Mouse (Mus musculus): ENCODE data around the gene Mtmr4. TPM values are rescaled to one million over a fixed set of nuclear protein-coding genes. Genes with fewer than 3 reads are reported as not detected.
A peak's percentile ranks its signal among the peaks of the same experiment; 100 is the strongest.

The Mtmr4 gene
- polyA plus RNA-seq, 1 experiment from 2014 or later = 26.1 TPM

GRCm38 (mm10) chr11:87570743-87571142, 21.2 kb upstream of the Mtmr4 start:
- ATAC-seq = no peak
- H3K27ac ChIP-seq (ENCODE audit: low read length) = no peak overlapping the region
- 0 out of 2 replicates have a peak, but pooled peaks cover 4% of the 10 kb centered on the region for H3K4me1 ChIP-seq (ENCODE audit: control insufficient read depth, insufficient read depth, low read length)
- H3K4me2 ChIP-seq (ENCODE audit: low read depth, low read length) = no peak overlapping the region
- H3K27me3 ChIP-seq (replicated peaks; ENCODE audit: control insufficient read depth, insufficient read depth, low read length) = no peaks in the 10 kb centered on the region
- H3K9me3 ChIP-seq (ENCODE audit: control insufficient read depth, low read length) = no peaks in the 10 kb centered on the region
- H3K4me3 ChIP-seq (ENCODE audit: low read length) = no peak overlapping the region
- 64% methylated on average over 5 of the region's 5 CpGs for WGBS
- H3K36me3 ChIP-seq (ENCODE audit: control insufficient read depth, insufficient read depth, low read length) = no peaks in the 10 kb centered on the region
- no peak overlapping the region for H3K9ac ChIP-seq (ENCODE audit: low read depth, low read length)

- no peak overlapping the region for H3K4me2 ChIP-seq (ENCODE audit: low read depth, low read length)
- no peak overlapping the region for H3K9ac ChIP-seq (ENCODE audit: low read depth, low read length)
- H3K27ac ChIP-seq (ENCODE audit: low read length) = peak overlapping the region; percentile 58
- no peak for ATAC-seq
- no peak overlapping the region for H3K4me3 ChIP-seq (ENCODE audit: low read length)
- no peaks in the 10 kb centered on the region for H3K9me3 ChIP-seq (ENCODE audit: control insufficient read depth, low read length)
- no peaks in the 10 kb centered on the region for H3K27me3 ChIP-seq (replicated peaks; ENCODE audit: control insufficient read depth, insufficient read depth, low read length)
- WGBS = 97% methylated on average over 1 of the region's 1 CpGs
- no peaks in the 10 kb centered on the region for H3K36me3 ChIP-seq (ENCODE audit: control insufficient read depth, insufficient read depth, low read length)
- H3K4me1 ChIP-seq (ENCODE audit: control insufficient read depth, insufficient read depth, low read length) = 0 out of 2 replicates have a peak, but pooled peaks cover 4% of the 10 kb centered on the region
These were observed 20.5 kb upstream of the Mtmr4 start for GRCm38 (mm10) chr11:87571361-87571950.

- Histone ChIP-seq H3K36me3 (ENCODE audit: control insufficient read depth, insufficient read depth, low read length) (no peaks in the 10 kb centered on the region), H3K4me2 (ENCODE audit: low read depth, low read length) (no peak overlapping the region), H3K9me3 (ENCODE audit: control insufficient read depth, low read length) (no peaks in the 10 kb centered on the region), H3K4me1 (ENCODE audit: control insufficient read depth, insufficient read depth, low read length) (peaks cover 10% of the 10 kb centered on the region; the same call in 1 of the 2 replicates), H3K27ac (ENCODE audit: low read length) (no peak overlapping the region), H3K4me3 (ENCODE audit: low read length) (no peak overlapping the region), H3K27me3 (replicated peaks; ENCODE audit: control insufficient read depth, insufficient read depth, low read length) (no peaks in the 10 kb centered on the region), H3K9ac (ENCODE audit: low read depth, low read length) (no peak overlapping the region)
- no peak for ATAC-seq
- WGBS = 62% methylated on average over 7 of the region's 7 CpGs
These were observed 18.2 kb upstream of the Mtmr4 start for GRCm38 (mm10) chr11:87573751-87574150.

GRCm38 (mm10) chr11:87574520-87575180, 17.3 kb upstream of the Mtmr4 start:
- H3K4me1 ChIP-seq (ENCODE audit: control insufficient read depth, insufficient read depth, low read length) = peaks cover 10% of the 10 kb centered on the region
- no peak for ATAC-seq

GRCm38 (mm10) chr11:87577601-87578248, 14.2 kb upstream of the Mtmr4 start:
- Histone ChIP-seq H3K27ac (ENCODE audit: low read length) (0 out of 2 replicates have a peak overlapping the region, but pooled peaks have one; percentile 39), H3K4me1 (ENCODE audit: control insufficient read depth, insufficient read depth, low read length) (peaks cover 10% of the 10 kb centered on the region), H3K36me3 (ENCODE audit: control insufficient read depth, insufficient read depth, low read length) (no peaks in the 10 kb centered on the region), H3K9me3 (ENCODE audit: control insufficient read depth, low read length) (no peaks in the 10 kb centered on the region), H3K4me3 (ENCODE audit: low read length) (peak overlapping the region; percentile 64), H3K9ac (ENCODE audit: low read depth, low read length) (peak overlapping the region; percentile 75; the same call in 1 of the 2 replicates), H3K4me2 (ENCODE audit: low read depth, low read length) (peak overlapping the region; percentile 93), H3K27me3 (replicated peaks; ENCODE audit: control insufficient read depth, insufficient read depth, low read length) (no peaks in the 10 kb centered on the region; the same call in 1 of the 2 replicates)
- 27% methylated on average over 6 of the region's 6 CpGs for WGBS
- no peak for ATAC-seq

More at GRCm38 (mm10) chr11:87574520-87575180, 17.3 kb upstream of the Mtmr4 start:
- Histone ChIP-seq H3K4me3 (ENCODE audit: low read length) (no peak overlapping the region), H3K4me2 (ENCODE audit: low read depth, low read length) (no peak overlapping the region), H3K9me3 (ENCODE audit: control insufficient read depth, low read length) (no peaks in the 10 kb centered on the region), H3K9ac (ENCODE audit: low read depth, low read length) (no peak overlapping the region), H3K36me3 (ENCODE audit: control insufficient read depth, insufficient read depth, low read length) (no peaks in the 10 kb centered on the region), H3K27me3 (replicated peaks; ENCODE audit: control insufficient read depth, insufficient read depth, low read length) (no peaks in the 10 kb centered on the region), H3K27ac (ENCODE audit: low read length) (no peak overlapping the region)
- 57% methylated on average over 21 of the region's 21 CpGs for WGBS

- H3K4me2 ChIP-seq (ENCODE audit: low read depth, low read length) = peak overlapping the region; percentile 93
- H3K27me3 ChIP-seq (replicated peaks; ENCODE audit: control insufficient read depth, insufficient read depth, low read length) = no peaks in the 10 kb centered on the region; the same call in 1 of the 2 replicates
- no peaks in the 10 kb centered on the region for H3K36me3 ChIP-seq (ENCODE audit: control insufficient read depth, insufficient read depth, low read length)
- WGBS = under 1% methylated on average over 40 of the region's 40 CpGs
- H3K4me1 ChIP-seq (ENCODE audit: control insufficient read depth, insufficient read depth, low read length) = peaks cover 10% of the 10 kb centered on the region
- peak overlapping the region; percentile 39 for H3K27ac ChIP-seq (ENCODE audit: low read length)
- H3K4me3 ChIP-seq (ENCODE audit: low read length) = peak overlapping the region; percentile 64
- peak; percentile 91 for ATAC-seq
- no peaks in the 10 kb centered on the region for H3K9me3 ChIP-seq (ENCODE audit: control insufficient read depth, low read length)
- peak overlapping the region; percentile 75 for H3K9ac ChIP-seq (ENCODE audit: low read depth, low read length)
These were observed 13.6 kb upstream of the Mtmr4 start for GRCm38 (mm10) chr11:87578249-87578962.

- WGBS = 24% methylated on average over 10 of the region's 10 CpGs
- Histone ChIP-seq H3K4me3 (ENCODE audit: low read length) (peak overlapping the region; percentile 64), H3K4me2 (ENCODE audit: low read depth, low read length) (peak overlapping the region; percentile 93), H3K4me1 (ENCODE audit: control insufficient read depth, insufficient read depth, low read length) (peaks cover 7% of the 10 kb centered on the region), H3K36me3 (ENCODE audit: control insufficient read depth, insufficient read depth, low read length) (no peaks in the 10 kb centered on the region), H3K9ac (ENCODE audit: low read depth, low read length) (peak overlapping the region; percentile 75), H3K9me3 (ENCODE audit: control insufficient read depth, low read length) (no peaks in the 10 kb centered on the region), H3K27ac (ENCODE audit: low read length) (peak overlapping the region; percentile 39), H3K27me3 (replicated peaks; ENCODE audit: control insufficient read depth, insufficient read depth, low read length) (no peaks in the 10 kb centered on the region; the same call in 1 of the 2 replicates)
- ATAC-seq = peak; percentile 34; the same call in 1 of the 2 replicates
These were observed 12.9 kb upstream of the Mtmr4 start for GRCm38 (mm10) chr11:87578963-87579601.

GRCm38 (mm10) chr11:87579713-87580112, 12.2 kb upstream of the Mtmr4 start:
- Histone ChIP-seq H3K27ac (ENCODE audit: low read length) (no peak overlapping the region), H3K4me2 (ENCODE audit: low read depth, low read length) (peak overlapping the region; percentile 19; the same call in 1 of the 2 replicates), H3K9me3 (ENCODE audit: control insufficient read depth, low read length) (no peaks in the 10 kb centered on the region), H3K4me1 (ENCODE audit: control insufficient read depth, insufficient read depth, low read length) (peaks cover 10% of the 10 kb centered on the region), H3K27me3 (replicated peaks; ENCODE audit: control insufficient read depth, insufficient read depth, low read length) (no peaks in the 10 kb centered on the region; the same call in 1 of the 2 replicates), H3K4me3 (ENCODE audit: low read length) (peak overlapping the region; percentile 22; the same call in 1 of the 2 replicates), H3K36me3 (ENCODE audit: control insufficient read depth, insufficient read depth, low read length) (no peaks in the 10 kb centered on the region), H3K9ac (ENCODE audit: low read depth, low read length) (no peak overlapping the region)
- no peak for ATAC-seq
- 53% methylated on average over 1 of the region's 1 CpGs for WGBS

All from intestine, embryonic 16.5 days (tissue).